Mouse (Mus musculus): ENCODE results near the gene Nucb1. TPM values are rescaled to one million over a fixed set of nuclear protein-coding genes. Genes with fewer than 3 reads are reported as not detected.
A peak's percentile ranks its signal among the peaks of the same experiment; 100 is the strongest.
"Not testable (repeated sequence)": the region's sequence is repeated elsewhere in the genome, so short reads cannot be mapped to it uniquely, and the experiment has no call there.

Gene Nucb1
- polyA plus RNA-seq, 1 experiment = 447 TPM

- Histone ChIP-seq H3K4me3 (ENCODE audit: insufficient read depth, low read length) (no peak overlapping the region), H3K4me1 (ENCODE audit: control insufficient read depth, insufficient read depth, low read length) (peaks cover 3% of the 10 kb centered on the region; the same call in 1 of the 2 replicates), H3K27ac (ENCODE audit: insufficient read depth, low read length) (no peak overlapping the region)
- TF ChIP-seq CTCF (IDR thresholded peaks at IDR 0.05; ENCODE audit: borderline replicate concordance, insufficient read depth, low read length) (no peak), POLR2A (IDR thresholded peaks at IDR 0.05; ENCODE audit: low read depth, low read length) (no peak)
Measured at GRCm38 (mm10) chr7:45518618-45519017, 8.4 kb upstream of the Nucb1 start.

- H3K4me1 ChIP-seq (ENCODE audit: control insufficient read depth, insufficient read depth, low read length); H3K4me3 ChIP-seq (ENCODE audit: insufficient read depth, low read length); H3K27ac ChIP-seq (ENCODE audit: insufficient read depth, low read length): not testable (repeated sequence)
Measured at GRCm38 (mm10) chr7:45516846-45517245, 6.6 kb upstream of the Nucb1 start.

- no peak for TF ChIP-seq CTCF (IDR thresholded peaks at IDR 0.05; ENCODE audit: borderline replicate concordance, insufficient read depth, low read length)
- TF ChIP-seq POLR2A (IDR thresholded peaks at IDR 0.05; ENCODE audit: low read depth, low read length) = no peak
- Histone ChIP-seq H3K4me3 (ENCODE audit: insufficient read depth, low read length) (no peak overlapping the region), H3K4me1 (ENCODE audit: control insufficient read depth, insufficient read depth, low read length) (no peaks in the 10 kb centered on the region), H3K27ac (ENCODE audit: insufficient read depth, low read length) (no peak overlapping the region)
Measured at GRCm38 (mm10) chr7:45515436-45515835, 5.2 kb upstream of the Nucb1 start.

GRCm38 (mm10) chr7:45514411-45514810, 4.2 kb upstream of the Nucb1 start:
- TF ChIP-seq POLR2A (IDR thresholded peaks at IDR 0.05; ENCODE audit: low read depth, low read length) (no peak), CTCF (IDR thresholded peaks at IDR 0.05; ENCODE audit: borderline replicate concordance, insufficient read depth, low read length) (no peak)
- Histone ChIP-seq H3K4me1 (ENCODE audit: control insufficient read depth, insufficient read depth, low read length) (no peaks in the 10 kb centered on the region), H3K4me3 (ENCODE audit: insufficient read depth, low read length) (no peak overlapping the region), H3K27ac (ENCODE audit: insufficient read depth, low read length) (no peak overlapping the region)

- Histone ChIP-seq H3K27ac (ENCODE audit: insufficient read depth, low read length) (no peak overlapping the region), H3K4me3 (ENCODE audit: insufficient read depth, low read length) (peak overlapping the region; percentile 77), H3K4me1 (ENCODE audit: control insufficient read depth, insufficient read depth, low read length) (peaks cover 4% of the 10 kb centered on the region)
- TF ChIP-seq POLR2A (IDR thresholded peaks at IDR 0.05; ENCODE audit: low read depth, low read length) (no peak), CTCF (IDR thresholded peaks at IDR 0.05; ENCODE audit: borderline replicate concordance, insufficient read depth, low read length) (no peak)
Measured at GRCm38 (mm10) chr7:45509181-45509882, 874 bp downstream of the Nucb1 start.

- Histone ChIP-seq H3K27ac (ENCODE audit: insufficient read depth, low read length) (no peak overlapping the region), H3K4me3 (ENCODE audit: insufficient read depth, low read length) (no peak overlapping the region), H3K4me1 (ENCODE audit: control insufficient read depth, insufficient read depth, low read length) (peaks cover 4% of the 10 kb centered on the region)
- TF ChIP-seq CTCF (IDR thresholded peaks at IDR 0.05; ENCODE audit: borderline replicate concordance, insufficient read depth, low read length) (no peak), POLR2A (IDR thresholded peaks at IDR 0.05; ENCODE audit: low read depth, low read length) (no peak)
Measured at GRCm38 (mm10) chr7:45508561-45508960, 1.6 kb downstream of the Nucb1 start.

GRCm38 (mm10) chr7:45507583-45507982, 2.6 kb downstream of the Nucb1 start:
- Histone ChIP-seq H3K4me3 (ENCODE audit: insufficient read depth, low read length) (no peak overlapping the region), H3K4me1 (ENCODE audit: control insufficient read depth, insufficient read depth, low read length) (peaks cover 4% of the 10 kb centered on the region), H3K27ac (ENCODE audit: insufficient read depth, low read length) (no peak overlapping the region)
- TF ChIP-seq CTCF (IDR thresholded peaks at IDR 0.05; ENCODE audit: borderline replicate concordance, insufficient read depth, low read length) (no peak), POLR2A (IDR thresholded peaks at IDR 0.05; ENCODE audit: low read depth, low read length) (no peak)

- H3K4me3 ChIP-seq (ENCODE audit: insufficient read depth, low read length) = no peak overlapping the region
- H3K4me1 ChIP-seq (ENCODE audit: control insufficient read depth, insufficient read depth, low read length) = no peaks in the 10 kb centered on the region
- no peak overlapping the region for H3K27ac ChIP-seq (ENCODE audit: insufficient read depth, low read length)
- TF ChIP-seq CTCF (IDR thresholded peaks at IDR 0.05; ENCODE audit: borderline replicate concordance, insufficient read depth, low read length) (no peak), POLR2A (IDR thresholded peaks at IDR 0.05; ENCODE audit: low read depth, low read length) (no peak)
Measured at GRCm38 (mm10) chr7:45498427-45498826, 11.8 kb downstream of the Nucb1 start.

- Histone ChIP-seq H3K27ac (ENCODE audit: insufficient read depth, low read length) (no peak overlapping the region), H3K4me3 (ENCODE audit: insufficient read depth, low read length) (no peak overlapping the region), H3K4me1 (ENCODE audit: control insufficient read depth, insufficient read depth, low read length) (peaks cover 5% of the 10 kb centered on the region; the same call in 1 of the 2 replicates)
- no peak for TF ChIP-seq POLR2A (IDR thresholded peaks at IDR 0.05; ENCODE audit: low read depth, low read length)
- TF ChIP-seq CTCF (IDR thresholded peaks at IDR 0.05; ENCODE audit: borderline replicate concordance, insufficient read depth, low read length) = no peak
Measured at GRCm38 (mm10) chr7:45494548-45494947, 15.7 kb downstream of the Nucb1 start.

GRCm38 (mm10) chr7:45492951-45493350, 17.3 kb downstream of the Nucb1 start:
- Histone ChIP-seq H3K27ac (ENCODE audit: insufficient read depth, low read length) (no peak overlapping the region), H3K4me3 (ENCODE audit: insufficient read depth, low read length) (no peak overlapping the region), H3K4me1 (ENCODE audit: control insufficient read depth, insufficient read depth, low read length) (peaks cover 5% of the 10 kb centered on the region; the same call in 1 of the 2 replicates)
- TF ChIP-seq CTCF (IDR thresholded peaks at IDR 0.05; ENCODE audit: borderline replicate concordance, insufficient read depth, low read length) = no peak
- TF ChIP-seq POLR2A (IDR thresholded peaks at IDR 0.05; ENCODE audit: low read depth, low read length) = no peak
